Comparison of ENCODE assay signal across 8 mouse cellular contexts in genomic region chr5:96878178-96878577, GRCm38 (mm10).
A peak's percentile ranks its signal among the peaks of the same experiment; 100 is the strongest.
DNase-seq lines count a peak whose midpoint lies in the region.

No protein-coding gene starts in this region.

- intact Hi-C loops in heart, postnatal 25 days (cut with DNase I): no loop called here

- DNase-seq in heart, adult 11 months: peak; percentile 80
- no peak for DNase-seq in heart, postnatal 25 days (ENCODE audit: low spot score)
- DNase-seq in right cerebral cortex, postnatal 4 days: peak; percentile 37
- no peak for DNase-seq in right cerebral cortex, adult 18-20 months
- DNase-seq in kidney, postnatal 10 days: peak; percentile 43
- peak; percentile 58 to 80 for DNase-seq in spleen, postnatal 10 days (ENCODE audit: low spot score in 2 of 2)
- no peak for DNase-seq in frontal cortex, postnatal 36 days (ENCODE audit: low spot score in 2 of 2)
- DNase-seq in gastrocnemius, adult 8-10 months (ENCODE audit: low spot score in 2 of 2): no peak

Comparison
In these comparisons a context has a peak if more than half of its experiments do, and no peak if none do; other contexts are left out.
1. DNase-seq: peak in heart, adult 11 months (single experiment), right cerebral cortex, postnatal 4 days (single experiment), kidney, postnatal 10 days (single experiment) and spleen, postnatal 10 days (2 of 2); none in heart, postnatal 25 days (single experiment), right cerebral cortex, adult 18-20 months (single experiment), frontal cortex, postnatal 36 days (0 of 2) and gastrocnemius, adult 8-10 months (0 of 2).